In the genomic region with DNA sequence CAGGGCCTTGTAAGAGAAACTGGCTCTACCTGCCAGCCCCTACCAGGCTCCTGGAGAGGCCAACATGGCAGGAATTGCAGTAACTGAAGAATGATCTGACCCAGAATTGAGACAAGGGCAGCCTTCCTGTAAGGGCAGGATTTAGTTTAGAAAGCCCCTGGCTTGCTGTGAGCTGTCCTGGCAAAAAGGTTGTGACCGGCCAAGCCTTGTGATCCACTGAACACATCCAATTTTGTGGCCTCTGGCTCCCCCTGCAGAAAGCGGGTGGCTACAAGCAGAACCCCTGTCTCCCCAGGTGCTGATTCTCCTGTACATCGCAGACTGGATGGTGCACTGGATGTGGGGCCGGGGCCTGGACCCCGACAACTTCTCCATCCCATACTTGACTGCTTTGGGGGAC, we compare ENCODE assay signal across 8 mouse cellular contexts. TPM values are rescaled to one million over a fixed set of nuclear protein-coding genes. Genes with fewer than 3 reads are reported as not detected.
DNase-seq lines count a peak whose midpoint lies in the region; ATAC-seq and TF ChIP-seq lines count a peak whose summit lies in the region.

No protein-coding gene starts in this region.

- H3K36me3 ChIP-seq in hindbrain, embryonic 11.5 days (ENCODE audit: control insufficient read depth, insufficient read depth, low read length) = no peaks in the 10 kb centered on the region
- peaks cover 57% of the 10 kb centered on the region for H3K36me3 ChIP-seq in hindbrain, embryonic 13.5 days
- H3K36me3 ChIP-seq in thymus, adult 2 months (ENCODE audit: control insufficient read depth, insufficient read depth, low read length) = peaks cover 22% of the 10 kb centered on the region

- no peak for ATAC-seq in hindbrain, embryonic 11.5 days (ENCODE audit: low FRiP score)
- ATAC-seq in hindbrain, embryonic 13.5 days (ENCODE audit: low FRiP score) = no peak
- peak; percentile 57 for ATAC-seq in megakaryocyte progenitor cell, adult 5-6 weeks (replicated peaks; ENCODE audit: poor library complexity)

- peak; percentile 25 for DNase-seq in hindbrain, embryonic 11.5 days (ENCODE audit: low spot score)
- DNase-seq in CD8-positive naive resting alpha-beta T cell, adult 2 months (ENCODE audit: low read depth in 2 of 2, low spot score in 2 of 2) = peak; percentile 8 to 31
- DNase-seq in cerebellum, adult 2 months = peak; percentile 84
- DNase-seq in gastrocnemius, postnatal 14 days = peak; percentile 75
- DNase-seq in layer of hippocampus, postnatal 25 days (ENCODE audit: extremely low spot score in 1 of 2, low spot score in 1 of 2) = peak; percentile 51 to 69
- DNase-seq in thymus, adult 2 months = peak; percentile 65

- H3K4me1 ChIP-seq in hindbrain, embryonic 11.5 days (replicated peaks; ENCODE audit: control insufficient read depth, insufficient read depth, low read length) = no peaks in the 10 kb centered on the region
- no peaks in the 10 kb centered on the region for H3K4me1 ChIP-seq in hindbrain, embryonic 13.5 days (replicated peaks)
- H3K4me1 ChIP-seq in cerebellum, adult 2 months (ENCODE audit: control insufficient read depth, insufficient read depth, low read length) = peaks cover 32% of the 10 kb centered on the region
- H3K4me1 ChIP-seq in thymus, adult 2 months (replicated peaks; ENCODE audit: control insufficient read depth, insufficient read depth, low read length) = no peaks in the 10 kb centered on the region

- no peak overlapping the region for H3K4me2 ChIP-seq in hindbrain, embryonic 11.5 days (replicated peaks; ENCODE audit: low read depth, low read length)
- H3K4me2 ChIP-seq in hindbrain, embryonic 13.5 days = no peak overlapping the region

- H3K27ac ChIP-seq in hindbrain, embryonic 11.5 days (ENCODE audit: low read depth, low read length) = no peak overlapping the region
- no peak overlapping the region for H3K27ac ChIP-seq in hindbrain, embryonic 13.5 days
- H3K27ac ChIP-seq in cerebellum, adult 2 months (ENCODE audit: insufficient read depth, low read length) = peak overlapping the region; percentile 43; the same call in 1 of the 2 replicates
- no peak overlapping the region for H3K27ac ChIP-seq in thymus, adult 2 months (ENCODE audit: control insufficient read depth, insufficient read depth, low read length)

- 74% methylated on average over 5 of the region's 5 CpGs for WGBS in hindbrain, embryonic 11.5 days
- 80% methylated on average over 5 of the region's 5 CpGs for WGBS in hindbrain, embryonic 13.5 days
- whole genome bisulfite sequencing in cerebellum, adult 2 months = 38% methylated on average over 5 of the region's 5 CpGs
- 92% methylated on average over 5 of the region's 5 CpGs for WGBS in thymus, adult 2 months

- intact Hi-C loops in gastrocnemius, postnatal 14 days (cut with DNase I; ENCODE audit: low total_unique reads) = loop anchor here (5.0 kb wide), 2 partner anchors 79 to 139 kb away; no protein-coding TSS in a partner anchor

- no peak overlapping the region for H3K9ac ChIP-seq in hindbrain, embryonic 11.5 days (ENCODE audit: low read depth, low read length)
- no peak overlapping the region for H3K9ac ChIP-seq in hindbrain, embryonic 13.5 days

- TF ChIP-seq POLR2A in cerebellum, adult 2 months (IDR thresholded peaks at IDR 0.05; ENCODE audit: borderline replicate concordance, insufficient read depth, low read length) = no peak
- TF ChIP-seq POLR2A in thymus, adult 2 months (IDR thresholded peaks at IDR 0.05; ENCODE audit: control insufficient read depth, extremely low read depth, insufficient read depth, low read length, poor library complexity) = no peak

- no peaks in the 10 kb centered on the region for H3K27me3 ChIP-seq in hindbrain, embryonic 11.5 days (ENCODE audit: control insufficient read depth, insufficient read depth, low read length)
- H3K27me3 ChIP-seq in hindbrain, embryonic 13.5 days = no peaks in the 10 kb centered on the region
- no peaks in the 10 kb centered on the region for H3K27me3 ChIP-seq in cerebellum, adult 2 months (ENCODE audit: control insufficient read depth, insufficient read depth, low read length)
- no peaks in the 10 kb centered on the region for H3K27me3 ChIP-seq in thymus, adult 2 months (ENCODE audit: control insufficient read depth, insufficient read depth, low read length)

- no peak overlapping the region for H3K4me3 ChIP-seq in hindbrain, embryonic 11.5 days (ENCODE audit: low read depth, low read length)
- no peak overlapping the region for H3K4me3 ChIP-seq in hindbrain, embryonic 13.5 days
- H3K4me3 ChIP-seq in cerebellum, adult 2 months (replicated peaks; ENCODE audit: insufficient read depth, low read depth, low read length) = no peak overlapping the region
- no peak overlapping the region for H3K4me3 ChIP-seq in thymus, adult 2 months (ENCODE audit: control insufficient read depth, insufficient read depth, low read length)

- TF ChIP-seq CTCF in cerebellum, adult 2 months (IDR thresholded peaks at IDR 0.05; ENCODE audit: borderline replicate concordance, insufficient read depth, low read depth, low read length) = peak; percentile 85
- TF ChIP-seq CTCF in thymus, adult 2 months (IDR thresholded peaks at IDR 0.05; ENCODE audit: borderline replicate concordance, control insufficient read depth, extremely low read depth, insufficient read depth, low read length, poor library complexity) = peak; percentile 65; the same call in 1 of the 2 replicates

- no peaks in the 10 kb centered on the region for H3K9me3 ChIP-seq in hindbrain, embryonic 11.5 days (ENCODE audit: control insufficient read depth, low read length)
- H3K9me3 ChIP-seq in hindbrain, embryonic 13.5 days = no peaks in the 10 kb centered on the region

RNA-seq across cellular contexts. Expression of a gene that starts 19.0 kb away (rescaled TPM):
- 8.0 and 8.2 TPM in 2 replicates for polyA plus RNA-seq in hindbrain, embryonic 11.5 days (2014; fragmentation: Nextera tagmentation; extraction: Ambion mirVana)
- 13.3 and 13.6 TPM in 2 replicates for polyA plus RNA-seq in hindbrain, embryonic 13.5 days (2015; fragmentation: Nextera tagmentation; extraction: Ambion mirVana)
- 55.3 and 55.5 TPM in 2 replicates for polyA plus RNA-seq in cerebellum, adult 2 months (2012; rRNA removed)
- 10 to 100 TPM; 43.9 to 54.7 TPM for total RNA-seq in gastrocnemius, postnatal 14 days (2021)
- total RNA-seq in layer of hippocampus, postnatal 25 days (2021) = 10 to 100 TPM; 61.5 to 66.5 TPM
- total RNA-seq in megakaryocyte progenitor cell, adult 5-6 weeks (2015) = 5.9 TPM in 2 replicates
- 3.3 and 5.2 TPM in 2 replicates for total RNA-seq in megakaryocyte progenitor cell, adult 5-6 weeks (2017)
- 64.7 and 73.5 TPM in 2 replicates for polyA plus RNA-seq in thymus, adult 2 months (2012; rRNA removed)

RNA-seq across cellular contexts. Expression of a gene that starts 20.8 kb away (rescaled TPM):
- 13.2 and 14.5 TPM in 2 replicates for polyA plus RNA-seq in hindbrain, embryonic 11.5 days (2014; fragmentation: Nextera tagmentation; extraction: Ambion mirVana)
- polyA plus RNA-seq in hindbrain, embryonic 13.5 days (2015; fragmentation: Nextera tagmentation; extraction: Ambion mirVana) = 8.0 TPM in 2 replicates
- polyA plus RNA-seq in cerebellum, adult 2 months (2012; rRNA removed) = 11.9 and 13.3 TPM in 2 replicates
- total RNA-seq in gastrocnemius, postnatal 14 days (2021) = 1 to 10 TPM; 5.3 to 8.2 TPM
- total RNA-seq in layer of hippocampus, postnatal 25 days (2021) = 1 to 10 TPM; 7.3 to 8.0 TPM
- total RNA-seq in megakaryocyte progenitor cell, adult 5-6 weeks (2015) = 17.0 and 19.0 TPM in 2 replicates
- total RNA-seq in megakaryocyte progenitor cell, adult 5-6 weeks (2017) = 16.0 and 20.2 TPM in 2 replicates
- 42.3 and 49.6 TPM in 2 replicates for polyA plus RNA-seq in thymus, adult 2 months (2012; rRNA removed)

RNA-seq across cellular contexts. Expression of a gene that starts 49.1 kb away (rescaled TPM):
- 0.43 and 1.5 TPM in 2 replicates for polyA plus RNA-seq in hindbrain, embryonic 11.5 days (2014; fragmentation: Nextera tagmentation; extraction: Ambion mirVana)
- polyA plus RNA-seq in hindbrain, embryonic 13.5 days (2015; fragmentation: Nextera tagmentation; extraction: Ambion mirVana) = 0.27 and 0.30 TPM in 2 replicates
- polyA plus RNA-seq in cerebellum, adult 2 months (2012; rRNA removed) = 2.1 and 2.7 TPM in 2 replicates
- total RNA-seq in gastrocnemius, postnatal 14 days (2021) = 1 to 10 TPM; 1.0 to 2.1 TPM
- 1 to 10 TPM; 2.0 to 3.2 TPM for total RNA-seq in layer of hippocampus, postnatal 25 days (2021)
- total RNA-seq in megakaryocyte progenitor cell, adult 5-6 weeks (2015) = 0.15 and 0.17 TPM in 2 replicates
- total RNA-seq in megakaryocyte progenitor cell, adult 5-6 weeks (2017) = 0.07 and 0.08 TPM in 2 replicates
- polyA plus RNA-seq in thymus, adult 2 months (2012; rRNA removed) = 1.3 TPM in 2 replicates

Comparison
In these comparisons a context has a peak if more than half of its experiments do, and no peak if none do; other contexts are left out.
1. DNase-seq: peak in every context shown above with its lines; median percentile 84 in cerebellum, adult 2 months; 75 in gastrocnemius, postnatal 14 days; 65 in thymus, adult 2 months; 60 in layer of hippocampus, postnatal 25 days; 25 in hindbrain, embryonic 11.5 days; 20 in CD8-positive naive resting alpha-beta T cell, adult 2 months.